21 mouse cellular contexts compared by ENCODE assay signal in the genomic region with DNA sequence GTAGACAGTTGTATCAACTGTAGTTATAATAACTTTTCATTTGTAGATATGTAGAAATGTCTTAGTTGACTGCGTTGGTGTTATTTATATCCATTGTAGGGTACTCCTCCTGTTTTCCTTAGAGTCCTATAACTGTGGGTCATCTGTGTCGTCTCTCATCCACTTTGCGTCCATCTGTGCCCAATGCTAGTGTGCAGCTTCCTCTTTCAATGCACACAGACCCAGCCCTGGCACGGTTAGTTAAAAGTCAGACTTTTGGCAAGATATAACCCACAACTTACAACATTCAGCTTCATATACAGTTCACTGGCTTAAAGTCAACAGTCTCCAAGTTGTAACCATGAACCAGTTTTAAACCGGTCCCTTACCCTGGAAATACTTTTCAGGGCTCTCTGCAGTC.
"Had no signal": no experiment of that assay in that cellular context is flagged by ENCODE, and none has a peak within 500 bp of the region (broad histone marks: within the 10 kb centered on the region; RNA-seq: fewer than 3 reads in every experiment).

No protein-coding gene starts in this region.

- ATAC-seq: liver, postnatal 0 days; lung, postnatal 0 days; midbrain, embryonic 13.5 days; midbrain, embryonic 16.5 days had no signal

- H3K4me1 ChIP-seq: liver, embryonic 15.5 days; lung, embryonic 15.5 days; midbrain, embryonic 13.5 days; neural tube, embryonic 13.5 days; neural tube, embryonic 15.5 days; stomach, embryonic 15.5 days had no signal

- H3K4me2 ChIP-seq: liver, embryonic 15.5 days; lung, embryonic 15.5 days; midbrain, embryonic 11.5 days; midbrain, embryonic 13.5 days; neural tube, embryonic 13.5 days; neural tube, embryonic 15.5 days; stomach, embryonic 15.5 days had no signal

- H3K36me3 ChIP-seq: liver, embryonic 15.5 days; lung, embryonic 15.5 days; midbrain, embryonic 13.5 days; neural tube, embryonic 13.5 days; neural tube, embryonic 15.5 days; stomach, embryonic 15.5 days had no signal

- H3K9me3 ChIP-seq: liver, embryonic 15.5 days; lung, embryonic 15.5 days; midbrain, embryonic 13.5 days; neural tube, embryonic 13.5 days; neural tube, embryonic 15.5 days; stomach, embryonic 15.5 days had no signal

- H3K4me3 ChIP-seq: liver, embryonic 15.5 days; lung, embryonic 15.5 days; megakaryocyte, embryonic 14.5 days; midbrain, embryonic 13.5 days; myocyte; neural tube, embryonic 13.5 days; neural tube, embryonic 15.5 days; stomach, embryonic 15.5 days had no signal

- H3K27me3 ChIP-seq: liver, embryonic 15.5 days; lung, embryonic 15.5 days; megakaryocyte, embryonic 14.5 days; midbrain, embryonic 13.5 days; neural tube, embryonic 13.5 days; neural tube, embryonic 15.5 days; stomach, embryonic 15.5 days had no signal

- H3K27ac ChIP-seq: liver, embryonic 15.5 days; lung, embryonic 15.5 days; macrophage; midbrain, embryonic 13.5 days; neural tube, embryonic 13.5 days; neural tube, embryonic 15.5 days; stomach, embryonic 15.5 days; stomach, postnatal 0 days had no signal

- H3K9ac ChIP-seq: liver, embryonic 15.5 days; liver, postnatal 0 days; lung, embryonic 15.5 days; midbrain, embryonic 13.5 days; neural tube, embryonic 13.5 days; neural tube, embryonic 15.5 days; stomach, embryonic 15.5 days had no signal

- DNase-seq: liver, postnatal 0 days; lung, adult 2 months; lung, postnatal 14 days; right cerebral cortex, adult 18-20 months; right cerebral cortex, postnatal 25 days; right cerebral cortex, postnatal 4 days; thymus, adult 2 months; thymus, postnatal 25 days had no signal
